Mouse (Mus musculus): ENCODE data around the gene Zfp518a.

The Zfp518a gene

DNA sequence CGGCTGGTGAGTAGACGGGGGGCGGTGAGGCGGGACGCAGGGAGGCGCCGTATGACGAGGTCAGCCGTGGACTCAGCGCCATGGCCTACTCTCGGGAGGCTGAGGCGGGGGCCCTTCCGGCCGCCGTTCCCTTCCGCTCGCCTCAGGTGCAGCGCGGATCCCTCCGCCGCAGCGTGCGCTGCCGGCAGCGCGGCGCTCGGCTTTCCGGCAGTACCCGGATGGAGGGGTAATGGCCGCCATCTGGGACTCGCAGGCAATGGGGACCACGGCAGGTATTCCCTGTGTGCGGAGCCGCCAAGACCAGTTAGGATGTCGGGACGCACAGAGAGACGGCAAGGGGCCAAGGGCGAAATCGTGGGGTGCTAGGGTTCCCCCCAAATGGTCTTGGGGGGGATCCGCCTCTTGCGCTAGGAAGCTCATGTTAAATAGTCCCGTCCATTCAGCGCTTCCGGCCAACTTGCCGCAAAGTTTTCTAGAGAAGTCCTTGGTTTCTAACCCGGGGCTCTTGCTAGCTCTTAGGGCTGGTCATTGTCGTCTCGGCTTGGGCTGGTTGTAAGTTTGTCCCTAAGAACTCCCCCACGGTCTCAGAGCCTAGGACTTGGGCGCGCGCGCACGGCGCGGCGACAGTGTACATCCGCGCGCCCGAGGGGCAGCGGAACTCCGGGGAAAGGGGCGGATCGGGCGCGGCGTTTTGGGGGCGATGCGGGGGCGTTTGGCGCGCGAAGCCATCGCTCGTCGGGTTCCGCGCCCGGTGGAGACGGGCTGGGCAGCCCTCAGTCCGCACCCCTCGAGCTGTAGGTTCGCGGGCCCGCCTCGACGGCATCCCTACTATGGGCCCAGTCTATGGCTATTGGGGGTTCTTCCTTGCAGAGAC, at the start of gene Zfp518a:
Gene Zfp518a, plus strand, starts transcription at position 187 of the 874 bp plus-strand sequence.
- peak; percentile 91 for DNase-seq (ENCODE audit: low read depth, low spot score)

DNA sequence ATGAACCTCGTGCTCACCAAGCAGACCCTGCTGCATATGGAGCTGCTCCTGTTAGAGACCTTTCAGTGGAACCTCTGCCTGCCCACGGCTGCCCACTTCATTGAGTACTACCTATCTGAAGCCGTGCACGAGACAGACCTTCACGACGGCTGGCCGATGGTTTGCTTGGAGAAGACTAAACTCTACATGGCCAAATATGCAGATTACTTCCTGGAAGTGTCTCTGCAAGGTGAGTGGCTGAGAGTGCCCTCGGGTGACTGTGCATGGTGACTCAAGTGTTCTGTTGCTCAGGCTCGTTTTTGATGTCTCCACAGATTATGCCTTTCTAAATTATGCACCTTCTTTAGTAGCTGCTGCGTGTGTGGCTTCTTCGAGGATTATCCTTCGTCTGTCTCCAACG, 49.8 kb upstream of the Zfp518a start:
- no peak for DNase-seq (ENCODE audit: low read depth, low spot score)

DNA sequence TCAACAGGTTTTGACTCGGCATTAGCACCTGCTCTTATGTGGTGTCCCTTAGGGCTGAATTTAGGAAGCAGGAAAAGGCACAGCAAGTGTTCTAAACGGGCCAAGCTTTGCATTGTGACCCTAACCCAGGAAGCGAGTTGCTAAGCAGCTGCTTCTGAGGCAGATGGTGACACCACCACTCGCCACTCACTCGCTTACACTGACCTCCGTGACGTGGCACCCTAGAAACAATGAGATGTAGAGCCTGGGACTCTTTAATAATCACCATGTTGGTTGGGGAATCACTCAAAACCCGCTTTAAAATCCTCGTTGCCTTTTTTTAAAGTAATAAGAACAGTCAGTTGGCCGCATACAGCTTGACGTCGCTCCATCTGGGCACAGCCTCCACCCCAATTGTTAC, 45.1 kb upstream of the Zfp518a start:
- DNase-seq (ENCODE audit: low read depth, low spot score): no peak

DNA sequence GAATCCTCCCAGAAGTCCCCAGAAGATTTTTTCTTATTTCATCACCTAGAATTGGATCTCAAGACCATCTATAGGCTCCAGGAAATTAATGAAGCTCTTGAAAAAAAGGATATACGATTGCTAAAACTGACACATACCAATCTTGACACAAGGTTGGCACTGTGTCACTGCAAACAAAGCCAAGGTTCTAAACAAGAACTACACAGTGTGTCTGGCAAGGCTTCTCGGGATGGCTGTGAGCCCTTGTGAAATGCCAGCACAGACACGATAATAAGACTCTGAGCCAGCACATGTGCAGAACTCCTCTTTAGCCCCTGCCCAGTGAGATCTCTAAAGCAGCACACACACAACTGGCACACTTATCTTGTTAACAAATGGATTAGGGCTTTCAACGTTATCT, 35.0 kb upstream of the Zfp518a start:
- peak; percentile 39 for DNase-seq (ENCODE audit: low read depth, low spot score)

DNA sequence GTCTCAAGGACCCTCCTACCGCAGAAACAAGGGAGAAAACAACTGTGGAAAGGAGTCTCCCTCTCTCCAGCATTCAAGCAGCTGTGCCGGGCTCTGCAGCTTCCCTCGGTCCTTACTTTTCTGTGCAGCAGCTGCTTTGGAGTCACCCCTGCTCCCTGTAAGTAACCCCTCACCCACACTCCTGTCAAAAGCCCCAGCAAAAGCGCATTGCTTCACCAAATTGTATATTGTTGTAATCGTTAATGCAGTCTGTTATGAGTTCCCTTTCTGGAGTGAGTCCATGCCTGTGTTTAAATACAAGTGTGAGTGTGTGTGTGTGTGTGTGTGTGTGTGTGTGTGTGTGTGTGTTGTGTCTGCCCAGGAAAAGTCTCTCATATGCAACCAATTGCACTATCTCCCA, 26.2 kb upstream of the Zfp518a start:
- no peak for DNase-seq (ENCODE audit: low read depth, low spot score)

DNA sequence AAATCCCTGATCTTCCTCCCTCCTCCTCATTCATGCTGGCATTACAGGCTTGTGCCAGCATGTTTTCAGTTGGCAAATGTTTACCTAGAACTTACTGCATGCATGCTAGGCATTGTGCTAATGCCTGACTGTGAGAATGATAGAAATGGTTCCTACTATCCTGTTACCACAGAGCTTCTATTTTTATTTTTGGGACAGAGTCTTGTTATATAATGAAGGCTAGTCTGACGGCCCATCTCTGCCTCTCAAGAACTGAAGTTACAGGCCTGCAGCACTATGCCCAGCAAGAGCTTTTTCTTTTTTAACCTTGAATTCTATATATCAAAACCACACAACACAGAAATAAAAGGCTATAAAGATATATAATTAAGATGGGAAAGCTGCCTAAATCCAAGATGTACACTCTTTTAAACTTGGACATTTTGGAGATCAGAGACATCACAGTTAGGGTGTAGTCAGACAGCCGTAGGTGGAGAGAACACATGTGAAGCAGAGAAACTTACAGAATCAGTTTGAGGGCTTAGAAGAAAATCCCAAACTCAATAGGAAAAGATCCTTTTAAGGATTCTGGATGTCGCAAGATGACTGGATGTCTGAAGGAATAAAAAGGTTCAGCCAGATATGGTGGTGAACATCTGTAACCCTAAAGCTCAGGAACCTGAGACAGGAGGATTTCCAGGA, 24.9 kb upstream of the Zfp518a start:
- DNase-seq (ENCODE audit: low read depth, low spot score): peak; percentile 52

DNA sequence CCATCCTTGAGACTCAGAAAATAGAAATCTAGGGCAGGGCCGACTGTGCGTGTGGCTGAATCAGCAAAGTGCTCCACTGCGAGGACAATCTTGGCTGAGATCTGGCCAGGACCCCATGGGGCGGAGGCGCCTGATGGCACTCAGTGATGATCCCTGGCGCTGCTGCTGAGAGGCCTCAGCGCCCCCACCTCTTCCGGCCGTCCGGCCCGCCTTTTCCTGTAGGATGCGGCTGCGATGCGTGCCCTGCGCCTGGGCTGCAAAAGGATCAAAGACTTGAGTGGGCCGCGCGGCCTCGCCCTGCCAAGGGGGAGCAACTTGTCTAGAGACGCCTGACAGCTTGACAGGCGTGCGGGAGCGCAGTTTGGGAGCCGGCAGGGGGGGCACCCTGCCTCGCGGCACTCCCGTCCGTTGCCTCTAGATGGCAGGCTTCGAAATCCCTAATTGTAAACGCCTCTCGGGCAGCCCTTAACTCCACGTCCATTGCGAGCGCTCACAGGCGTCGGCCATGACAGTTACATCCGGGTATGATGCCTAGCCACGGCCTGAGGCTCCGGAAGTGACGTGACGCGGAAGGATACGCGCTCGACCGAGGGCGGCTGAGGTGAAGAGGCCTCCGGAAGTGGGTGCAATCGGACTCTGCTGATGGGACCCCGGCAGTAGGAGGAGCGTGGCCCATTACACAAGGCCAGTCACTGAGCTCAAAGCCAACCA, 21.4 kb upstream of the Zfp518a start:
- peak; percentile 94 for DNase-seq (ENCODE audit: low read depth, low spot score)

DNA sequence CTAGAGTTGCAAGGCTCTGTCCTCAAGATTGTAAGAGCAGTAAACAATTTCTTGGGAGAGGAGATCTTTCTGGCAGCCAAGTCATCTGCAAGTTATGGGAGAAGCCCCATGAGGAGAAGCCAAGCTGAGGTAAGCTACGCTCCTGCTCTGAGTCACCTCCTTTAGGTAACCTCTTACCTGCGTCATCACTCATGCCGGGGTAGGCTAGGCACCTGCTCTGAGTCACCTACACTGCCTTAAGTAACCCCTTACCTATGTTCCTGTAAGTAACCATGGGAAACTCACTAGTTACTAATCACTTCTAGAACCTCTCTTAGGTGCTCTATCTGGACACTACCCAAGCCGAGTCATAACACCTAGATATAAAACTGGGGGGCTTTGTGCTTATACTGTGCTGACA, 12.8 kb upstream of the Zfp518a start:
- no peak for DNase-seq (ENCODE audit: low read depth, low spot score)

DNA sequence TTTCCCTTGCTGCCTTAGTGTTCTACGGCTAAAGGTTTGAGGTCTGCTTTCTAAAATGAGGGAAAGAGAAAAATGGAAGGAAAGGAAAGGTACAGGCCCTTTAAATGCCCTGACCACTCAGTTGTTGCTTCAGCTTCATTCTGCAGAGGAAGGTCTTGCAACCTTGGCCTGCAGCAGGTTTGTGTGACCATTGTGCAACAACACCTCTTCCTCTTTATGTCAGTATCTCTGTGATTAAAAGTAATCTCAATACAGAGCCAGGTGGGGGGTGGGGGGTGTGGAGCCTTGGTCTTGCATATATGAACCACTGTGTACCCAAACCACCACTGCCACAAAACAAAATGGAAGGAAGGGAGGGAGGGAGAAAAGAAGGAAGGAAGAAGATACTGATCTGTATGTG, 5.6 kb upstream of the Zfp518a start:
- DNase-seq (ENCODE audit: low read depth, low spot score): no peak

DNA sequence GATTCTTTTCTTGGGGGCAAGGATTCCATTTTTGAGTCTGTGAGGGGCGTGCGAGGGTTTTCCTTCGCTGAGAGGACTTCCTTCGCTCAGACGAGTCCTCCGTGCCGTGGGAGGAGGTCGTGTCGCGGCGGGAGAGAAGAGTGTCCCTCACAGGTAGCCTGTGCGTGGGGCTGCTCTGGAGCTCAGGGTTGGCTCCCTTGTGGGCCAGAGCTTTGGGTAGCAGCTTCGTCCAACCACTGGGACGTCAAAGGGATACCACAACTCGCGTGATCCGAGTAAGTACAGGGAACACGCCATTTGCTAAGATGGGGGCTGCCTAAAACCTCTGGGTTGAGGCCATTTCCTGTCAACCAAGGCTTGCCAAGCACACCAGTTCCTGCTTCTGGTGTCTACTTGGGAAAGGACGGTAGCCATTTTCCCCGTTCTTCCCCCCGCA, 416 bp upstream of the Zfp518a start:
- DNase-seq (ENCODE audit: low read depth, low spot score): no peak

DNA sequence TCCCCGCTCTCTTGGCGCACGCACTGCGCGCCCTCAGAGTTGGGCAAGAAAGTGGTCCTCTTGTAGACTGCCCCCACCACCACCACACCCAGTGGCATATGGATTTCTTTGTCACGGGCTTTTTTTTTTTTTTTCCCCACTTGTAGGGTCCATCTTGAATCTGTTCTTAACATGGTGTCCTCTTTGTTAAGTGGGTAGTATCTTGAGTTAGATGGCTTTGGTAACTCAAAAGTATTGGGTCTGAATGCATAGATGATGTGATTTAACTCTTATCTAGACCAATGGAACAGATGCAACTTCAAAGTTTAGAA, 843 bp downstream of the Zfp518a start:
- no peak for DNase-seq (ENCODE audit: low read depth, low spot score)

DNA sequence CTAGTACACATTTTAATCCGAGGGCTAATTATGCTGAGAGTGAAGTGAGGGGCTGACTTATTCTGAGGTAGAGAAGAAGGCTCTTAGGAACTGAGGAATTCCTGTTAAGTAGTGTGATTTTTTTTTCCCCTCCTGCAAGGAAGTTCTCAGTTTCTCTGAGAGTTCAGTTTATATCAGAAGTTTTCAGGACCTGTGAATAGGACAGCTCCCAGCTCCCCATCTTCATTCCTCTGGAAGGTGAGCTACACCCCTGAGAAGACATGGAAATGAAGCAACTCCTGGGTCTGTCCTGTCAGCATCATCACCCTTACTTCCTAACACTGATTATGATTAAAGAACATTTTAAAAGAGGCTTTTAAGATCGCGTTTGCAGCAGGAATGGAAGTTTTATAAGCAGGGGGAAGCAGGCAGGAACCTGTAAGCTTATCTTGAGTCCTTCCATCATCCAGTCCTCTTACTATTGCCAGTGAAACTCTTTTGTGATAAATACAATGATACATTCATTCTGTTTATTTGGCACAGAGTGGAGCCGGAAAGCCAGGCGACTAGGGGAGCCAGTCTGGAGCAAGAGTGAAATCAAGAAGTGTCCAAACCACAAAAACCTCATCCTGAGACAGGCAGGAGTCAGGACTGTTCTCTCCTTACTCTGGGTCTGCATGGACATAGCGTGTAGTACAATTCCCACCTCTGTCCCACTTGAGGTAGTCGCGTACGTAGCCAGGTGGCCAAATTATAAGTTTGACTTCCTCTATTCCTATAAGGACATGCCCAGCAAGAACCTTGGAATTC, 37.3 kb downstream of the Zfp518a start:
- no peak for DNase-seq (ENCODE audit: low read depth, low spot score)

DNA sequence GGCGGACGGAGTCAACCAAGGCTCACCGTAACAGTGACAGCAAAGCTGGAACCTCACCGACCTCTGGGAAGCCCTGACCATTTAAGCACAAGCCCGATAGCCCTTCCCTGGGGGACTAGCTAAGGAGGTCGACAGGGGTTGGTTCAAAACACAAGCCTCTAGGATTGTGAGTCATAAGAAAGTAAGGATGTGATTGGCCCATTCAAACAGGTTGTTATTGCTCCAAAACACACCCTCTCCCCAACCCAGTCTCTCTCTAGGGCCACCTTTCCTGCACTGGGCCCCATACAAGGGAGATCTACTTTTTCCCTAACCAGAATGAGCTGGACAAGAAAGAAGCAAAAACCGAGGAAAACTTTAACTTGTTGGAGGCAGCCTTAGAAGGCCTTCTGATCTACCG, 40.9 kb downstream of the Zfp518a start:
- no peak for DNase-seq (ENCODE audit: low read depth, low spot score)

DNA sequence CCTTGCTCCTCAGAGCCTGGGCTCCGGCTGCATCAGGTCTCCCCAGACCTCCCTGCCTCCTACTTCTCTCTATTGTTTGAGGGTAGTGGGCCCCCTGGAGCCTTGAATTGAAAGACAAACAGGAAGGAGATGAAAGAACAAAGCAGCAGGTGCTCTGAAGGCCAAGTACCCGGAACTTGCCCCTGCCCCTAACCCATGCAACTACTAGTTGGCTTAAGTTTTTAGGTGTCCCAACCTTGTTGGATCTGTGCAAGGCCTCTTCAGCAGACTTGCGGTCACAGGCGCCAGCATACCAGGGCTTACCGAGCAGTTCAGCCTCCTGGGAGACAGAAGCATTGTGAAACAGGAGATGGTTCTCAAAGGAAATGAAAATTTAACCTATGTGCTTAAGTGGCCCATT, 41.5 kb downstream of the Zfp518a start:
- DNase-seq (ENCODE audit: low read depth, low spot score): no peak

DNA sequence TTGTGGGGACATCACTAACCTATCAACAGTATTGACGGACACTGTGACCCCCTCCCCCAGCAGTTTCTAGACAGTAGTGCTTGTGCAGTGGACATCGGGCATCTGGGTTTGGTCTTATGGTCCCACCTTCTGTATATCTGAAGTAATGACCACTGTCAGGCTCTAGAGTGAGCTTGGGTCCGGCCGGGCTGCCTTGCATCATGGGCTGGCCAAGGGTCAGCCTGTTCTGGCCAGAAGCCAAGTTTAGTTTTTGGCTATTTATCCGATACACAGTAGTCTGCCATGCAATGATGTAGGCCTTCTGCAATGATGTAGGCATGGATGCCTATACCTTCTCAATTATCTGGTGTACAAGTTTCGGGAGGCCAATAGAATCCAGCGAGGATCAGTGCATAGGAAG, 49.0 kb downstream of the Zfp518a start:
- no peak for DNase-seq (ENCODE audit: low read depth, low spot score)

DNA sequence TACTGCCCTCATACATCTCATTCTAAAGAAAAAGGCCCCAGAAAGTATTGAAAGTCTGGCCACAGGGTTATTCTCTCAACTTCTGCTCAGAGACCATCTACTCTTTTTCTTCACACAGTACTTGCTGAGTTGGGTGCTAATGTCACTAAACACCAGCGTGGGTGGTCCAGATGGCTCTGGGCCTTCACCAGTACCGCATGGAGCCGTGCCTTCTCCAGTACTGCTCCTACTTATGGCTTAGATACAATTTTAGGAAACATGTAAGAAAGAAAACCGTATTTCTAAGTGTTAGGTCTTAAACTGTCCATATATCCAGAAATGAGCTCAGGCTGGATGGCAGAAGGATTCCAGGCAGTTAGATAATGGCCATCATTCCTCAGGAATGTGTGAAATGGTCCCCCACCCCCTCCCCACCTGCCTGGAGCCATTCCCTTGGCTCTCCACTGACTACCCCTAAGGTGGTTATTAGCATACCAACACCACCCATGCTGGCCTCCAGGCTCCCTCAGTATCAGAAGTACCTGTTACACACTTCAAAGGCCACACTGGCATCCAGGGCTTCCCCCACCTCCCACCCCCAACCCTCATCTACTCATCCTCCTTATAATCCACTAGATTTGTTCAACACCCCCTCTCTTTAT, 52.6 kb downstream of the Zfp518a start:
- peak; percentile 33 for DNase-seq (ENCODE audit: low read depth, low spot score)

DNA sequence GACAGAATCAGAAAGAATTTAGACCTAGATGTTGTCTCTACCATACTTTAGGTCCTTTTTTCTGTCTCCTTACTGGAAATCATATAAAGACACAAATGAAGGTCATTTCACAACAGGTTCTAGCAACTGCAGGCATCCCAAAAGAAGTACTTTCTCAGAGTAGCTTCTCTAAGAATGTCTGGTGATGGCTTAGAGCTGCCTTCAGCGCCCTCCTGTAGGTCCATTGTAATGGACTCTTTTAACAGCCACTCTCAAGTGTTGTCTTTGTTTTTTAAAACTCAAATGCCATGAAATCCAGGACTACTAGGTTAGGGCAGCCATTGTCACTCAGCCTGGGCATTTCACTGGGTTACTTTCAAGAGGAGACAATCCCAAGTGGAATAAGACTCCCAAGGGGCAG, 64.5 kb downstream of the Zfp518a start:
- no peak for DNase-seq (ENCODE audit: low read depth, low spot score)

DNA sequence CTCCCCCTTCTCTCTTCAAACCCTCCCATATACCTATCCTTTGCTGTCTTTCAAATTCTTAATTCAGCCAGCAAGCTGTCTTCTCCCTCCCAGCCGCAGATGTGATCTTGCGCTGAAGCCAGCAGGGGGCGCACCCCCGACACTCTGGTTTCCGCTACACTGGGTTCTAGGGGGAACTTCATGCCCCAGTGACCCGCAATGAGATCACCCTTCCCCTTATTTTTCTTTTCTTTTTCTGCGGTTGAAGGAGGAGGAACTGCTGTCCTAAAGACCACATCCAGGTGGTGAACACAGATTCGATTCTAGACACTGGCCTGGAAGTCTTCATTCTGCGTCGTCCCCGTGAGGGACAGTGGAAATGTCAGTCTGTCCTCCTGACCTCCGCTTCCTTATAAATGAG, 68.5 kb downstream of the Zfp518a start:
- no peak for DNase-seq (ENCODE audit: low read depth, low spot score)

DNA sequence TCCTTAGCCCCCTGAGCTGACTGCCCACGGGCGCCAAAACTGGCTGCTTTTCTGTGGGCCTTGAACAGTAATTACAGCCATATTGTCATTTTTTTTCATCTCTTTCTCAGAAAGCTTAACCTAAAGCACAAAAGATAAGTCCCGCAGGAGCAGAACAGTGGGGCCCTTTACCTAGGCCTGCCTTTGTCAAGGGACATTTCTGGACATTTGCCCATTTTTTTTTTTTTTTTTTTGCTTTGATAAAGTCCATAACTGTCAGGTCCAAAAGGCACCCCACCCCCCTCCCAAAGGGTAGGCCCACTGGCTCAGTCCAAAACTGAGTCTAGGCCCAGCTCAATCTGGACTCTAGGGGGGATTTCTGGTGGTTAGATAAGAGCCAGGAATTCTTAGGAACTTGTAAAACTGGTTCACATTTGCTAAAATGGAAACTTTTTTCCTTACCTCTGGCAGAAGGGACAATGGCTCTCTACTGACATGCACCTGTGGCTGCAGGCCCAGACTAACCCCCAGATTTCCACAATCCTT, 69.9 kb downstream of the Zfp518a start:
- no peak for DNase-seq (ENCODE audit: low read depth, low spot score)

DNA sequence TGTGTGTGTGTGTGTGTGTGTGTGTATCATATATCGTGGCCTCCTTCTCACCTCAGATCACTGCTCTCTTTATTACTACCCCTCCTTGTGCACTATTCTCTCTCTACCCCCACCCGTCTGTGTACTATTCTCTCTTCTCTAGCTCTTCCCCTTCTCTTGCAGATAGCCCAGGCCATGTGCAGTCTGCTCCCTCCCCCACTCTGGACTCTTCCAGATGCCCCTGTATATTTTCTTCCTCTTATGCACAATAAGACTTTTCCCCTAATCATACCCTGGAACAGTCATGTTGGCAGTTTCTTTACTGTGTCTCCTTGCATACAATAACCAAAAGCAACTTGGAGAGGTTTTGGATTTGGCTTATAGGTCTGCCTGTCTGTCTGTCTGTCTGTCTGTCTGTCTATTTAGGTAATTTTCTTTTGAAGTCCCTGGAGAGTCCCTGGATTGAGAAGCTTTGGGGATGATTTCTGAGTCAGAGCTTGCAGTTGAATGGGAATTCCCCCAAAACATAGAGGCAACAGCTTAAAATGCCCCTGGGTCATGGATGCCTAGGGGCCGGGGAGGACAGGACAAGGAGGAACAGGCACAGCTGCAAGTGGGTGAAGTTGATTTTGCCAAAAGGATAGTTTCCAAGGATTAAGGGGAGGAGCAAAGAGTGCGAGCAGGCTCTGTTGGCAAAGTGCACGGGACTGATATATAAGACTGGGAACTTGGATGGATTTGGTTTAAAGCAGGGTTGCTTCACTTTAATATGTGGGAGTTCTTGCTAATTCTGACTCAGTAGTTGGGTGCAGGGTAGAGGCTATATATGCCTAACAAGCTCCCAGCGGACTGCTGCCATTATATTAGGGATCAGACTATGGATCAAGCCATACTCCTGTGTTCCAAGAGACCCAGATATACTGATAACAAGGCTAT, 70.7 kb downstream of the Zfp518a start:
- DNase-seq (ENCODE audit: low read depth, low spot score): no peak

All from telencephalon, adult 2 months (tissue).